Mouse (Mus musculus): ENCODE results near the gene Kifc5b.
A peak's percentile ranks its signal among the peaks of the same experiment; 100 is the strongest.
"Not testable (repeated sequence)": the region's sequence is repeated elsewhere in the genome, so short reads cannot be mapped to it uniquely, and the experiment has no call there.

Kifc5b gene

GRCm38 (mm10) chr17:26919516-26919915 is 2.6 kb downstream of the Kifc5b start:
- not testable (repeated sequence) for DNase-seq (ENCODE audit: low spot score in 2 of 2)

- not testable (repeated sequence) for DNase-seq (ENCODE audit: low spot score in 2 of 2)
Measured at GRCm38 (mm10) chr17:26922368-26922767, 5.5 kb downstream of the Kifc5b start.

- DNase-seq (ENCODE audit: low spot score in 2 of 2), result not testable (repeated sequence)
Measured at GRCm38 (mm10) chr17:26925414-26925813, 8.5 kb downstream of the Kifc5b start.

GRCm38 (mm10) chr17:26931795-26932194 is 14.9 kb downstream of the Kifc5b start:
- DNase-seq (ENCODE audit: low spot score in 2 of 2), result not testable (repeated sequence)

GRCm38 (mm10) chr17:26932839-26933398 is 16.0 kb downstream of the Kifc5b start, which contains the start of gene Phf1:
Gene Phf1 (plus strand): TSS chr17:26933052.
- DNase-seq (ENCODE audit: low spot score in 2 of 2), result peak; percentile 89 to 95

- DNase-seq (ENCODE audit: low spot score in 2 of 2), result no peak
Measured at GRCm38 (mm10) chr17:26933419-26933818, 16.5 kb downstream of the Kifc5b start.

- no peak for DNase-seq (ENCODE audit: low spot score in 2 of 2)
Measured at GRCm38 (mm10) chr17:26933885-26934827, 17.3 kb downstream of the Kifc5b start.

GRCm38 (mm10) chr17:26935027-26935426 is 18.1 kb downstream of the Kifc5b start:
- DNase-seq (ENCODE audit: low spot score in 2 of 2), result no peak

GRCm38 (mm10) chr17:26936453-26936852 is 19.6 kb downstream of the Kifc5b start:
- DNase-seq (ENCODE audit: low spot score in 2 of 2), result no peak

- no peak for DNase-seq (ENCODE audit: low spot score in 2 of 2)
Measured at GRCm38 (mm10) chr17:26936921-26937695, 20.2 kb downstream of the Kifc5b start.

- no peak for DNase-seq (ENCODE audit: low spot score in 2 of 2)
Measured at GRCm38 (mm10) chr17:26937883-26938695, 21.2 kb downstream of the Kifc5b start.

GRCm38 (mm10) chr17:26938731-26939130 is 21.8 kb downstream of the Kifc5b start:
- DNase-seq (ENCODE audit: low spot score in 2 of 2), result no peak

- DNase-seq (ENCODE audit: low spot score in 2 of 2), result peak; percentile 99
Measured at GRCm38 (mm10) chr17:26939178-26939972, 22.5 kb downstream of the Kifc5b start, which contains the start of gene Cuta. Gene Cuta (minus strand): TSS chr17:26939569.

- no peak for DNase-seq (ENCODE audit: low spot score in 2 of 2)
Measured at GRCm38 (mm10) chr17:26939973-26940300, 23.0 kb downstream of the Kifc5b start.

- no peak for DNase-seq (ENCODE audit: low spot score in 2 of 2)
Measured at GRCm38 (mm10) chr17:26941031-26941789, 24.3 kb downstream of the Kifc5b start, which contains the start of gene Syngap1. Gene Syngap1 (plus strand): TSS chr17:26941253.

GRCm38 (mm10) chr17:26941841-26942570 is 25.1 kb downstream of the Kifc5b start:
- DNase-seq (ENCODE audit: low spot score in 2 of 2), result no peak

GRCm38 (mm10) chr17:26945824-26946495 is 29.1 kb downstream of the Kifc5b start:
- DNase-seq (ENCODE audit: low spot score in 2 of 2), result no peak

GRCm38 (mm10) chr17:26946567-26946966 is 29.7 kb downstream of the Kifc5b start:
- peak in 1 of 2 experiments; percentile 63 for DNase-seq (ENCODE audit: low spot score in 2 of 2)
